In genomic region chr13:35036486-35036885, GRCm38 (mm10) we compare ENCODE assay signal across 12 mouse cellular contexts.
"Had no signal": no experiment of that assay in that cellular context is flagged by ENCODE, and none has a peak within 500 bp of the region (broad histone marks: within the 10 kb centered on the region; RNA-seq: fewer than 3 reads in every experiment).

No protein-coding gene starts in this region.

- H3K4me1 ChIP-seq: intestine, embryonic 15.5 days; limb, embryonic 12.5 days; liver, embryonic 15.5 days; midbrain, embryonic 13.5 days; stomach, embryonic 15.5 days had no signal

- ATAC-seq: intestine, embryonic 15.5 days; lung, postnatal 0 days; midbrain, embryonic 13.5 days had no signal

- H3K9ac ChIP-seq: intestine, embryonic 15.5 days; limb, embryonic 12.5 days; liver, embryonic 15.5 days; midbrain, embryonic 13.5 days; stomach, embryonic 15.5 days had no signal

- H3K27me3 ChIP-seq: intestine, embryonic 15.5 days; limb, embryonic 12.5 days; liver, embryonic 15.5 days; midbrain, embryonic 13.5 days; stomach, embryonic 15.5 days had no signal

- H3K9me3 ChIP-seq: intestine, embryonic 15.5 days; limb, embryonic 12.5 days; liver, embryonic 15.5 days; midbrain, embryonic 13.5 days; stomach, embryonic 15.5 days had no signal

- H3K27ac ChIP-seq: intestine, embryonic 15.5 days; kidney, postnatal 0 days; layer of hippocampus, adult 2 months; limb, embryonic 12.5 days; liver, embryonic 15.5 days; midbrain, embryonic 13.5 days; stomach, embryonic 15.5 days had no signal

- H3K4me3 ChIP-seq: intestine, embryonic 15.5 days; layer of hippocampus, adult 2 months; limb, embryonic 12.5 days; liver, embryonic 15.5 days; midbrain, embryonic 13.5 days; stomach, embryonic 15.5 days had no signal

- DNase-seq: liver; lung, adult 2 months; lung, postnatal 36 days; right cerebral cortex, postnatal 14 days had no signal

- H3K36me3 ChIP-seq: intestine, embryonic 15.5 days; limb, embryonic 12.5 days; liver, embryonic 15.5 days; midbrain, embryonic 13.5 days; stomach, embryonic 15.5 days had no signal

- H3K4me2 ChIP-seq: intestine, embryonic 15.5 days; limb, embryonic 12.5 days; liver, embryonic 15.5 days; midbrain, embryonic 13.5 days; stomach, embryonic 15.5 days had no signal
